Mouse (Mus musculus) heart, adult 18-20 months (tissue): ENCODE results near the gene Bms1. TPM values are rescaled to one million over a fixed set of nuclear protein-coding genes. Genes with fewer than 3 reads are reported as not detected.

ENCODE experiments used
- DNase-seq, 2 experiments: peaks; one replicate each; pipeline ENCODE4 v3.0.0; 2021 to 2022; ENCODE audit warnings: mixed read lengths in 1 of 2
- microRNA-seq, 2 experiments: library from miRNA; unstranded; fragments of <30 nt; microRNA quantifications; one replicate each; pipeline ENCODE4 v1.2.0; 2022
- total RNA-seq, 2 experiments: library from RNA; stranded (reverse); gene quantifications; 2 replicates each; pipeline ENCODE4 v1.2.3; 2021

Bms1 gene
- total RNA-seq, 2 experiments from 2014 or later, result 19.6 to 22.6 TPM

DNA sequence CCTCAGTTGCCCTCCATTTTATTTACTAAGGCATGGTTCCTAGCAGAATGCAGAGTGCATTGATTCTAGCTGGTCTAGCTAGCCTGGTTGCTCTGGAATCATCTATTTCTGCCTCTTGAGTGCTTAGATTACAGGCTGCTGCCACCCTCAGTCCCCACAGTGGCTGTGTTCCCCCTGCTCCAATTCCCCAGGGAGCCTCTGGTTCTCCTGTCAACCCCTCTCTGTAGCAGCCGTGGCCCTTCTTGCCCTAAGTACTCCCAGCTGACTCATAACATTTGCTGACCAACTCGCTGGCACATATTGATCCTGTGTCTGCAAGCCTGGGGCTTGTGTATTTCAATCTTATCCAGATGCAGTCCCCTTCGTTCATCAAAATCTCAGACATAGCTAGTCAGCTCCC is 53.1 kb downstream of the Bms1 start:
- DNase-seq, result no peak

DNA sequence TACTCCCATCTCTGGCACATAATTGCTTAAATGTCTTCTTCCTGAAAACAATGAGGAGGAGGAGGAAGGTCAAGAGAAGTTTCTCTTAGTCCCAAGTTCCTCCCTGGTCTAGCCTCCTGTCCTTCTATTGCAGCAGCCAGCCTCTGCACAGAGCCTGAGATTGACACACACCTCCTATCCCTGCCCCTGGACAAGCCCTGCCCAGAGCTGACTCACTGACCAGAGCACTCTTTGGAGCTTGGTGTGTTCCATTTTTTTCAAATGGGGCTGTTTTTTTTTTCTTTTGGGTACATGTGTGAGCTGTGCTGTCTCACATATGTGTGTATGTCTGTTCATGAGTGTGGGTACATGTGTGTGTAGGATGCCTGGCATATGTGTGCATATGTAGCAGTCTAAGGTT is 53.5 kb downstream of the Bms1 start:
- DNase-seq, result no peak

DNA sequence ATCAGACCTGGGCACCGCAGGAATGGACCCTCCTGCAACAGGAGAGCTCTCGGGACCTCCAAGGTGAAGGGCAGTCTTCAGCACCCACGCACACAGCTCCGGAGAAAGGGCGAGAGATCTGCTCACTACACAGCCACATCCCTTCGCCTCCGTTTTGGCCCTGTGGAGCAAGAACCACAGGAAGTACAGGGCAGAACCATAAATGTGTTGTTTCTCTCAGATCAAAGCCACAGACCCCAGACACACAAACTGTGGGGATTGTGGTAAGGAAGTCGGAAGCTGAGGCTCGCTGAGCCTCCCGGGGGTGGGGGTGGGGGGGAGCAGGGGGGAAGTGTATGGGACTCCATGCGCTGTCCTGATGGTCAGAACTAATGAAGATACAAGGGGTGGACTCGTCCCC is 68.9 kb downstream of the Bms1 start:
- no peak for DNase-seq

DNA sequence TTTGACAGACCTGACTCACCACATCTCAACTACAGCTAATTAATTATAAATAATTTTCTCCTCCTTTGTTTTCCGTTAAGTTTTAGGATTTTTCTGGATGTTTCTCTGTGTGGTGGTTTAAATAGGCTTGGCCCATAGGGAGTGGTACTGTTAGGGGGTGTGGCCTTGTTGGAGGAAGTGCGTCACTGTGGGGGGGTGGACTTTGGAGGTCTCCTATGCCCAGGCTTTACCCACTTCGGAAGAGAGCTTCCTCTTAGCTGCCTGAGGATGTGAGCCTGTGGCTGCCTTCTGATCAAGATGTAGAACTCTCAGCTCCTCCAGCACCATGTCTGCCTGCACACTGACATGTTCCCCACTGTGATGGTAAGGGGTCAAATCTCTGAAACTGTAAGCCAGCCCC is 71.1 kb downstream of the Bms1 start:
- no peak for DNase-seq

DNA sequence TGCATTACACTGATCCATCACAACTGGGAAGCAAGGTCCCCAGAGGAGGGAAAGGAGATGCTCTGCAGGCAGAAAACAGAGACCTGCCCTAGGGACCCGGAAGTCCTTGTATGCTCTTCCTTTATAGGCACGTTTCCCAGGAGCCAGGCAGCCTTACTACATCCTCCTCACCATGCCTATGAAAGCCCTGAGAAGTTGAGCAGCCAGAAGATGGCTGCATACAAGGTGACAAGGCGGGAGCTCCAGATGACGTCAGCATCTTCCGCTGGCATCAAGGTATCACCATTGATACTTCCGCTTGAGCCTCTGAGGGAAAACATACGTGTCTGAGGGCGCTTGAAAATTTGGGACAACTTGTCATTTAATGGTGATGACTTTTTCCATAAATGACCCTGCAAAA is 72.0 kb downstream of the Bms1 start:
- no peak for DNase-seq

DNA sequence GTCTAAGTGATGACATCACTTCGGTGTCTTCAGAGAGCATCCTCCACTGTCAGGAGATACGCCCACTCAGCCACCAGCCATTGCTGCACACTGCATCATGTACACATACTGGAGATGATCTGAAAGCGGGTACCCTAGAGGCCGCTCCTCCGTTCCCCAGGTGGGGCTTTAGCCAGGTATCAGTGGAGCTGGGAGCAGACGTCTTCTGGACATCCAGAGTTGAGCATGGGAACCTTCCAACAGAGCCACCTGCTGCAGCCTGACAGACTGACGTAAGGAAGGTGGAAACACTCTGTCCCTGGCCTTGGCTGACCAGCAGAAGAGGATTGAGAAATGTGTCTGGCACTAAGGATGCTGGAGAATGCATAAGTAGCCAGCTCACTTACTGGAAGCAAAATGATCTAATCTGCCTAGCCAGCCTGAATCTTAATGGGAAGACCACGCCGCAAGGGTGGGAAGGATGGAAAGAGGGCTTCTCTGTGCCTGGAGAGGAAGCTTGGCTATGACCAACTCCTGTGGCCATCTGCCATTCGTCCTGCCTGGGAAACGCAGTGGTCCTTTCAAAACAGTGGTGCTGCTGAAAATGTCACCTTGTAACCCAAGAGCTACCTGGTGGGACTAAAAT is 77.3 kb downstream of the Bms1 start:
- peak in 1 of 2 experiments; percentile 19 for DNase-seq

DNA sequence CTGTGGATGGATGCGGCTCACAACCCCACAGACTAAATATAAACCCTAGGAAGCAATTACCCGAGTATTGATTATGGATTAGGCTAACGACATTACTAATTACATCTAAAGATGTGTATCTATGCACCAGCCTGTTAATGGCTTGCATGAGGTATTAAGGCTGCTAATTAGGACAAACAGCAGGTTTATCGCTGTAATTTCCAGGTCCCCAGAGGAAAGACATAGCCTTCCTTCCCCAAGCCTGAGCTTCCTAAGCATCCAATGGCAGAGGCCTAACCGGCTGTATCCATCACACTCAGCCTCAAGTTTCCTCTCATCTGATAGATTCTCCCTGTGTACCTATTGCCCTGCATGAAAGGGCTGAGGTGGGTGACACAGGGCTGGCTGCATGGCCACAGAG is 81.6 kb downstream of the Bms1 start:
- no peak for DNase-seq

DNA sequence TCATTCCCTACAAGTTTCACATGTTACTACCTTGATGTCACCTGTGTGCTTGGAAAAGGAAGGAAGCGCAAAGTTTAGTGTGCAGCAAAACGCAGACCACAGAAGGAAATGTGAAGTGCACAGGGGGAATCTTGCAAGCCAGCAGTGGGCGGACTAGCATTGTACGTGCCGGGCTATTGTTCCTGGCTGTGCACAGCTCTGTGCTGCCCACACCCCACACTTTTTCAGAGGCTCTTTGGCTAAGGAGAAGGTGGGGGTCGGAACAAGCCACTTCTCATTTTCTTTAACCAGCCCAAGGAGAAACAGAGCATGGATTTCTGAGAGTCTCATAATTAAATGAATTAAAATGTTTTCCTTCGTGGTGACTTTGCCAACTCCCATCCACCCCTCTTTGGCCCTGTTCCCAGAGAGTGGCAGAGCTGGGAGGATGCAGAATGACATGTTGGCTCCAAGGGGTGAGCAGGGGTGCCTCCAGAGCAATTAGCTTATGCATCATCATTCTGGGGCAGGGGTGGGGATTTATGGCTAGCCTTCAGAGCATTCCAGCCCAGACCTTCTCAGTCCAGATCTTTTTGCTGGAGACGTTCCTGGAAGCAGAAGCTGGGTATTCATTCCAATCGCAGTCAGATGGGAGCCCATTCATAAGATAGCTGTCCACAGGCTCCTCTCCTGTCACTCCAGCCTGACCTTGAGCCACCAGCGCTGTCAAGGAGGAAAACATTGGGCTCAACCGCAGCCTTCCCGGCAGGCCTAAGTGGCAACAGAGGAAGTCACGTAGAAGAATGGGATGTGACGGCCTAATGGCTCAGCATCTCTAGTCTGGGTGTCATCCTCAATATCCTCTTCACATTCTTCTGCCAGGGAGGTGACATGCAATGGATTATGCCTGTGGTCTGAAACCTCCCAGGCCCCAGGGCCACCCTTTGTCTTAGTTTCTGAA is 82.5 kb downstream of the Bms1 start:
- peak; percentile 8 to 12 for DNase-seq

DNA sequence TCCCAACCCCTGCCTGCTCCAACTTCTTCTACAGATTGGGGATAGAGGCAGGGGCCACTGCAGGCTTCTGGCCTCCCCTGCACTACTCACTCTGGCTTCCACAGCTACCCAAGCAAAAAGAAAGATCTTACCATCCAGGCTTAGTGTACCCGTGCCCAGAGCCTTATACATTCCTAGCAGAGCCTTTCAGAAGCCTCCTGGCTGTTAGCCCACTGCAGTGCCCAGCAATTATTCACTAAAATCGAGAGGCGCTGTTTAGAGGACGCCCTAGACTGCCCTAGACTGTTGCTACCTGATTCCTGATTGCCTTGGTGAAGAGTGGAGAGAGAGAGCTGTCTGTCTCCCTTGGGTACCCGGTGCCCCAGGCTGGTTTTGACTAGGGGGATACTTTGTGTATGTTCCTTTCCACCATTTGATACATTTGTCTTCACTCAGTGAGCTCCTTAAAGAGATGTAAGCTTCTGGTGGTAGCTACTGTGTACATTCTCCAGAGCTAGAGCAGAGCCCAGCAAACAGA is 83.3 kb downstream of the Bms1 start:
- DNase-seq, result no peak

DNA sequence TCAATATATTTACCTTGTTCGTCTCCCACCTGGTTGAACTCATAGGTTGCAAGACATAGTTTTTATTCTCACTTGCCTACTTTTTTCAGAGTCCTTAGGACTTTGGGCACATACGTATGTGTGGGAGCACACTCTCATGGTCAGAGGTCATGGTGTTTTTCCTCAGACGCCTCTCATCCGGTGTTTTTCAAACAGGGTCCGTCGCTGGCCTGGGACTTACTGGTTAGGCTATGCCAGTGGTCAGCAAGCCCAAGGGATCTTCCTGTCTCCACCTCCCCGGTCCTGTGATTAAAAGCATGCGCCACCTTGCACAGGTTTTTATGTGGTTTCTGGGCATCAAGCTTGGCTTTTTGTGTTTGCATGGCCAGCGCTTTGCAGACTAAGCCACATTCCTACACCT is 85.4 kb downstream of the Bms1 start:
- DNase-seq, result no peak

Small RNAs within 50 kb of the gene (microRNA-seq; reads per million reads assigned to microRNA genes)
- 0 reads per million in 2 experiments for gene Gm25953

Other genes starting within 250 kb of the Bms1 start
- gene Ret, start 221.8 kb downstream of the Bms1 start, total RNA-seq, result 1 to 10 TPM; 3.3 to 5.3 TPM
- gene Zfp248, start 36.1 kb upstream of the Bms1 start, total RNA-seq, result 1 to 10 TPM; 2.0 to 2.3 TPM
- 1 to 10 TPM; 5.2 to 5.9 TPM for gene Zfp9, start 59.8 kb upstream of the Bms1 start, total RNA-seq
- gene Ankrd26, start 142.8 kb upstream of the Bms1 start, total RNA-seq, result 1 to 10 TPM; 1.9 to 2.4 TPM